Mouse (Mus musculus): Measurements from ENCODE around the gene Arhgap23. TPM values are rescaled to one million over a fixed set of nuclear protein-coding genes. Genes with fewer than 3 reads are reported as not detected.
A peak's percentile ranks its signal among the peaks of the same experiment; 100 is the strongest.

Gene Arhgap23
- polyA plus RNA-seq, 1 experiment from 2014 or later, result 6.6 TPM

DNA sequence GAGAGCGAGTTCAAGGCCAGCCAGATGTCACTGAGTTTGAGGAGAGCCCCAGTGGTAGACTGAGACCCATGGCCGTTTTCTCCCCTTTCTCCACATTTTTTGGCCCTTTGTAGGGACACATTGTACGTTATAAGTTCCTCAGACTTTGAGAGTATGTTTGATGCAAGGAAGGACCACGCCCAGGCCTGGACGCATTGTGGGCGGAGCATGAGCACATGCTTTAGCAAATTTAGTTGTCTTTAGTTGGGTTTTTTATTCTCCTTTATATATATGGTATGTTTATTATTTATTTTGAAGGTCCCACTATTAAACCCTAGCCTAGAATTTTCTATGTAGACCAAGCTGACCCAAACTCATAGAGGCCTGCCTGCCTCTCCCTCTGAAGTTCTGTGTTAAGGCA lies 63.0 kb downstream of the Arhgap23 start:
- 89% methylated on average over 6 of the region's 6 CpGs for WGBS
- no peaks in the 10 kb centered on the region for H3K27me3 ChIP-seq
- H3K9ac ChIP-seq, result no peak overlapping the region
- no peak overlapping the region for H3K4me3 ChIP-seq
- H3K9me3 ChIP-seq, result no peaks in the 10 kb centered on the region
- peaks cover 81% of the 10 kb centered on the region for H3K36me3 ChIP-seq
- no peak overlapping the region for H3K4me2 ChIP-seq
- H3K4me1 ChIP-seq (replicated peaks), result no peaks in the 10 kb centered on the region
- no peak overlapping the region for H3K27ac ChIP-seq
- no peak for ATAC-seq (ENCODE audit: low FRiP score)

- H3K27ac ChIP-seq, result no peak overlapping the region; the same call in 1 of the 2 replicates
- no peaks in the 10 kb centered on the region for H3K27me3 ChIP-seq
- ATAC-seq (ENCODE audit: low FRiP score), result no peak
- H3K36me3 ChIP-seq, result peaks cover 74% of the 10 kb centered on the region
- H3K4me1 ChIP-seq (replicated peaks), result no peaks in the 10 kb centered on the region
- no peak overlapping the region for H3K4me3 ChIP-seq
- no peaks in the 10 kb centered on the region for H3K9me3 ChIP-seq
- no peak overlapping the region for H3K4me2 ChIP-seq
- WGBS, result 90% methylated on average over 10 of the region's 10 CpGs
- H3K9ac ChIP-seq, result no peak overlapping the region
Measured at GRCm38 (mm10) chr11:97479085-97479484, 63.8 kb downstream of the Arhgap23 start.

DNA sequence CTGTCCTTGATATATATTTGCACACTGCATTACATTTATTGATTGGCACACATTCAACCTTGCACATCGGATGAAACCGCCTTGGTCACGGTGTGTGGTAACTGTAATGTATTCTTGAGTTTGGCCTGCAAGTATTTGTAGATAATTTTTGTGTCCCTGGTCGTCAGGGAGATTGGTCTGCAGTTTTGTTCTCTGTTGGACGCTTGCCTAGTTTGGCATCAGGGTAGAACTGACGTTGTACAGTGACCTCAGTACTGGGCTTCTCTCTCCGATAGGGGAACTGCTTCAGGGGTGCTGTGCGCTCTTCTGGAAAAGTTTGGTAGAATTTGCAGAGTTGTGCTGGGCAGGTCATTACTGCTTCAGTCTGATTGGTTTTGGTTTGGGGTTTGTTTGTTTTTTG lies 64.5 kb downstream of the Arhgap23 start:
- H3K9ac ChIP-seq, result no peak overlapping the region
- no peak overlapping the region for H3K27ac ChIP-seq
- no peaks in the 10 kb centered on the region for H3K4me1 ChIP-seq (replicated peaks)
- H3K4me3 ChIP-seq, result no peak overlapping the region
- H3K36me3 ChIP-seq, result peaks cover 73% of the 10 kb centered on the region
- ATAC-seq (ENCODE audit: low FRiP score), result no peak
- 76% methylated on average over 8 of the region's 8 CpGs for WGBS
- H3K27me3 ChIP-seq, result no peaks in the 10 kb centered on the region
- H3K9me3 ChIP-seq, result no peaks in the 10 kb centered on the region
- H3K4me2 ChIP-seq, result no peak overlapping the region

GRCm38 (mm10) chr11:97485661-97486060 lies 70.3 kb downstream of the Arhgap23 start:
- no peak for ATAC-seq (ENCODE audit: low FRiP score)
- H3K36me3 ChIP-seq, result peaks cover 51% of the 10 kb centered on the region

GRCm38 (mm10) chr11:97487656-97488055 lies 72.3 kb downstream of the Arhgap23 start:
- peaks cover 10% of the 10 kb centered on the region; the same call in 1 of the 2 replicates for H3K27me3 ChIP-seq
- H3K4me2 ChIP-seq, result no peak overlapping the region
- no peaks in the 10 kb centered on the region for H3K9me3 ChIP-seq
- no peak for ATAC-seq (ENCODE audit: low FRiP score)
- peaks cover 7% of the 10 kb centered on the region; the same call in 1 of the 2 replicates for H3K4me1 ChIP-seq (replicated peaks)
- peaks cover 55% of the 10 kb centered on the region for H3K36me3 ChIP-seq
- WGBS, result 82% methylated on average over 3 of the region's 3 CpGs
- H3K27ac ChIP-seq, result no peak overlapping the region
- no peak overlapping the region for H3K9ac ChIP-seq
- H3K4me3 ChIP-seq, result no peak overlapping the region

More at GRCm38 (mm10) chr11:97485661-97486060, 70.3 kb downstream of the Arhgap23 start:
- no peak overlapping the region for H3K4me3 ChIP-seq
- no peak overlapping the region for H3K4me2 ChIP-seq
- 83% methylated on average over 8 of the region's 8 CpGs for WGBS
- peaks cover 6% of the 10 kb centered on the region; the same call in 1 of the 2 replicates for H3K27me3 ChIP-seq
- H3K9ac ChIP-seq, result no peak overlapping the region
- H3K4me1 ChIP-seq (replicated peaks), result peaks cover 7% of the 10 kb centered on the region; the same call in 1 of the 2 replicates
- H3K9me3 ChIP-seq, result no peaks in the 10 kb centered on the region
- no peak overlapping the region for H3K27ac ChIP-seq

DNA sequence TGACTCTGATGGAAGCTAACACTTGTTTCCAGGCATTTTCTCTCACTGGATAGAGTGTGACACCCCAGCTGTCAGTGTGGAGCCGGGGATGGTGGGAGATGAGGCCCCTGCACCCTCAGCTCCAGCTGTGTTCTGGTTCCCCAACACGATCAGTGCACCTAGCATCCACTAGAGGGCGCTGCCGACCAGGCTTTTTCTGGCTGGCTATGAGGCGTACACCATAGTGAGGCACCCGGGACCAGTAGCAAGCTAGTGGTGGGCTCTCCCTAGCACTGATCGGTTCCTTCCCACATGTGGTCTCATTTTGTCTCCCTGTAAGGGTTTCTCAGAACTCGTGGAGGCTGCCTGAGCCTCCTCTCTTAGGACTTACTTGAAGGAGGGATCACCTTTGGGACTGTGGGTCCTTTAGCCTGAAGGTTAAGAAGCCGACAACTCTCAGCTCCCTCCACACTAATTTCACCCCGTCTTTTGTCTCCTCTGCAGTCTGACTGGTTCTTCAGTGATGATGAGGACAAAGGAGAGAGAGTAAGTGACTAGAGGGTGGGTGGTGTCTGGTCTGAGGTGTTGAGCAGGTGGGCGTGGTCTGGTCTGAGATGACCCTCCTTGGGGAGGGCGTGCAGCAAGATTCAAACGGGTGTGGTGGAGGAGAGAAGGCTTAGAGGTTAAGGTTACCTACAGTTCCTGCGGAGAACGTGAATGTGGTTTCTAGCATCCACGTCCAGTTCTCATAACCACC lies 74.4 kb downstream of the Arhgap23 start:
- H3K27me3 ChIP-seq, result peaks cover 10% of the 10 kb centered on the region; the same call in 1 of the 2 replicates
- no peak overlapping the region for H3K4me3 ChIP-seq
- peaks cover 61% of the 10 kb centered on the region for H3K36me3 ChIP-seq
- ATAC-seq (ENCODE audit: low FRiP score), result no peak
- WGBS, result 20% methylated on average over 16 of the region's 16 CpGs
- no peak overlapping the region for H3K27ac ChIP-seq
- no peak overlapping the region for H3K4me2 ChIP-seq
- H3K9me3 ChIP-seq, result no peaks in the 10 kb centered on the region
- no peak overlapping the region for H3K9ac ChIP-seq
- peaks cover 7% of the 10 kb centered on the region; the same call in 1 of the 2 replicates for H3K4me1 ChIP-seq (replicated peaks)

GRCm38 (mm10) chr11:97491640-97492039 lies 76.3 kb downstream of the Arhgap23 start:
- Histone ChIP-seq H3K27me3 (peaks cover 13% of the 10 kb centered on the region; the same call in 1 of the 2 replicates), H3K4me1 (replicated peaks) (peaks cover 7% of the 10 kb centered on the region; the same call in 1 of the 2 replicates), H3K9ac (no peak overlapping the region; the same call in 1 of the 2 replicates), H3K9me3 (no peaks in the 10 kb centered on the region), H3K36me3 (peaks cover 57% of the 10 kb centered on the region), H3K4me3 (no peak overlapping the region), H3K27ac (no peak overlapping the region), H3K4me2 (no peak overlapping the region)
- 78% methylated on average over 10 of the region's 10 CpGs for WGBS
- no peak for ATAC-seq (ENCODE audit: low FRiP score)

GRCm38 (mm10) chr11:97492836-97493235 lies 77.5 kb downstream of the Arhgap23 start:
- Histone ChIP-seq H3K27me3 (peaks cover 25% of the 10 kb centered on the region), H3K9ac (no peak overlapping the region), H3K4me2 (no peak overlapping the region), H3K4me3 (no peak overlapping the region), H3K9me3 (no peaks in the 10 kb centered on the region), H3K4me1 (replicated peaks) (peaks cover 7% of the 10 kb centered on the region; the same call in 1 of the 2 replicates), H3K27ac (no peak overlapping the region), H3K36me3 (peaks cover 58% of the 10 kb centered on the region)
- no peak for ATAC-seq (ENCODE audit: low FRiP score)
- WGBS, result 80% methylated on average over 3 of the region's 3 CpGs

- H3K4me3 ChIP-seq, result no peak overlapping the region
- 93% methylated on average over 4 of the region's 4 CpGs for WGBS
- no peak overlapping the region for H3K27ac ChIP-seq
- H3K27me3 ChIP-seq, result peaks cover 62% of the 10 kb centered on the region
- H3K9ac ChIP-seq, result no peak overlapping the region
- H3K36me3 ChIP-seq, result peaks cover 44% of the 10 kb centered on the region
- no peak overlapping the region for H3K4me2 ChIP-seq
- H3K4me1 ChIP-seq (replicated peaks), result peaks cover 17% of the 10 kb centered on the region
- ATAC-seq (ENCODE audit: low FRiP score), result no peak
- H3K9me3 ChIP-seq, result no peaks in the 10 kb centered on the region
Measured at GRCm38 (mm10) chr11:97497543-97497942, 82.2 kb downstream of the Arhgap23 start.

GRCm38 (mm10) chr11:97499865-97500719 lies 84.8 kb downstream of the Arhgap23 start, which contains the start of gene 4933428G20Rik:
TSS of gene 4933428G20Rik (minus strand) at chr11:97500340.
- peaks cover 17% of the 10 kb centered on the region for H3K4me1 ChIP-seq (replicated peaks)
- peaks cover 65% of the 10 kb centered on the region for H3K27me3 ChIP-seq
- H3K9me3 ChIP-seq, result no peaks in the 10 kb centered on the region
- no peak within 1 kb of the TSS for H3K27ac ChIP-seq
- peak; percentile 40; the same call in 1 of the 2 replicates for ATAC-seq (ENCODE audit: low FRiP score)
- peak within 1 kb of the TSS; percentile 40 for H3K4me3 ChIP-seq
- peak within 1 kb of the TSS; percentile 68 for H3K9ac ChIP-seq
- WGBS, result 16% methylated on average over 55 of the region's 88 CpGs
- peak within 1 kb of the TSS; percentile 62 for H3K4me2 ChIP-seq
- peaks cover 22% of the 10 kb centered on the region for H3K36me3 ChIP-seq

GRCm38 (mm10) chr11:97500720-97501448 lies 85.6 kb downstream of the Arhgap23 start:
- Histone ChIP-seq H3K9ac (peak overlapping the region; percentile 68), H3K4me3 (peak overlapping the region; percentile 40), H3K27ac (no peak overlapping the region), H3K27me3 (peaks cover 65% of the 10 kb centered on the region), H3K36me3 (peaks cover 17% of the 10 kb centered on the region), H3K4me1 (replicated peaks) (peaks cover 17% of the 10 kb centered on the region), H3K9me3 (no peaks in the 10 kb centered on the region), H3K4me2 (peak overlapping the region; percentile 62)
- 18% methylated on average over 42 of the region's 51 CpGs for WGBS
- peak; percentile 50; the same call in 1 of the 2 replicates for ATAC-seq (ENCODE audit: low FRiP score)
